Mouse (Mus musculus) cerebellum, adult 2 months (tissue): ENCODE measurements around the gene Sde2. TPM values are rescaled to one million over a fixed set of nuclear protein-coding genes. Genes with fewer than 3 reads are reported as not detected.

Experiments used
- DNase-seq, 2 experiments: peaks; one replicate each; pipeline ENCODE4 v3.0.0; 2021
- H3K27ac ChIP-seq: fragments of 200-500 bp; 2 replicates; pipeline ENCODE4 v1.5.1; 2012; ENCODE audit warnings: low read length, control low read depth, inconsistent platforms; ENCODE audit not compliant: insufficient read depth
- H3K27me3 ChIP-seq: fragments of 200-500 bp; 2 replicates; pipeline ENCODE4 v1.6.1; 2012; ENCODE audit warnings: inconsistent platforms, mild to moderate bottlenecking, low read length, moderate library complexity; ENCODE audit not compliant: control insufficient read depth, insufficient read depth
- H3K4me1 ChIP-seq: fragments of 200-500 bp; 2 replicates; pipeline ENCODE4 v1.6.1; 2011; ENCODE audit warnings: low read length; ENCODE audit not compliant: control insufficient read depth, insufficient read depth
- H3K4me3 ChIP-seq: fragments of 200-500 bp; replicated peaks from 2 replicates; pipeline ENCODE3; 2011; ENCODE audit warnings: mild to moderate bottlenecking, low read depth, low read length, control low read depth; ENCODE audit not compliant: insufficient read depth
- CTCF ChIP-seq: fragments of 200-500 bp; IDR thresholded peaks from 2 replicates; pipeline ENCODE4 v1.5.1; 2011; ENCODE audit warnings: low read depth, mild to moderate bottlenecking, control low read depth, low read length, moderate library complexity, borderline replicate concordance; ENCODE audit not compliant: insufficient read depth
- POLR2A ChIP-seq: fragments of 200-500 bp; IDR thresholded peaks from 2 replicates; pipeline ENCODE4 v1.6.1; 2011; ENCODE audit warnings: low read length, control low read depth, borderline replicate concordance; ENCODE audit not compliant: insufficient read depth
- WGBS: fragments of 180-500 bp; shearing (Covaris S2); methylation state at CpG from one replicate; pipeline ENCODE4 v1.1.7; 2018; 5-methylcytosine and 5-hydroxymethylcytosine counted together
- polyA plus RNA-seq: library from polyadenylated mRNA; depleted of rRNA; stranded (reverse); fragments of >200 nt; gene quantifications from 2 replicates; pipeline ENCODE4 v1.2.3, GENCODE M21; 2012; rRNA removed

Sde2 gene
- polyA plus RNA-seq, 1 experiment, result 16.8 TPM

DNA sequence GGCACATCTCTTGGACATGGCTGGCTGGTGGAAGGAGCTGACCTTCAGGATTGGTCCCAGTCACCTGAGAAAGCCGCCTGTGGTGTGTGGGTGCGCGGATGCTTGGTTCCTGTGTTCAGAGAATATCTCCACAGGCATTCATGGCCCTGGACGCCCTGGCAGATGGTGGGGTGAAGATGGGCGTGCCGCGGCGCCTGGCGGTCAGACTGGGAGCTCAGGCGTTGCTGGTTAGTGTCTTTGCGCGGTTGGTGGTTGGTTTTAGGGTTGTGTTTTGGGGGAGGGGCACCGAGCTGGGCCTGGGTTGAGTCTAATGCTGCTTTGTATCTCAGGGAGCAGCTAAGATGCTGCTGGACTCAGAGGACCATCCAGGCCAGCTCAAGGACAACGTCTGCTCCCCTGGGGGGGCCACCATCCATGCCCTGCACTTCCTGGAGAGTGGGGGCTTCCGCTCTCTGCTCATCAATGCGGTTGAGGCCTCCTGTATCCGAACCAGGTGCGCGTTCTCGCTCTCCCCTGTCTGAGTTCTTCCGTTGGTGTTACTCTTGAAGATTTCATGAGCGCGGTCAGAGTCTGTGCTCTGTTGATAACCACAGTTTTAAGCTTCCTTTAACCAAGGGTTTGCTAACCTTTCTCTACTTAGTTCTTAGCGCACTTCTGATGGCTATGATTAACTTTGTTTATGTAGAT lies 55.7 kb downstream of the Sde2 start:
- DNase-seq, result no peak
- 88% methylated on average over 24 of the region's 24 CpGs for WGBS

GRCm38 (mm10) chr1:180911138-180911537 lies 60.2 kb downstream of the Sde2 start:
- 44% methylated on average over 8 of the region's 8 CpGs for WGBS
- Histone ChIP-seq H3K27me3 (no peaks in the 10 kb centered on the region), H3K4me1 (0 out of 2 replicates have a peak, but pooled peaks cover 2% of the 10 kb centered on the region), H3K4me3 (no peak overlapping the region), H3K27ac (no peak overlapping the region)
- TF ChIP-seq CTCF (peak; percentile 17; the same call in 1 of the 2 replicates), POLR2A (no peak)
- no peak for DNase-seq

More for the DNA sequence above, 55.7 kb downstream of the Sde2 start:
- Histone ChIP-seq H3K4me1 (peaks cover 11% of the 10 kb centered on the region; the same call in 1 of the 2 replicates), H3K27me3 (no peaks in the 10 kb centered on the region), H3K4me3 (no peak overlapping the region), H3K27ac (no peak overlapping the region)
- TF ChIP-seq CTCF (no peak), POLR2A (no peak)

- DNase-seq, result no peak
- H3K4me1 ChIP-seq, result no peaks in the 10 kb centered on the region
- no peak overlapping the region for H3K27ac ChIP-seq
- no peak overlapping the region for H3K4me3 ChIP-seq
- no peaks in the 10 kb centered on the region for H3K27me3 ChIP-seq
- 62% methylated on average over 20 of the region's 20 CpGs for WGBS
- TF ChIP-seq CTCF (no peak), POLR2A (no peak)
Observed at GRCm38 (mm10) chr1:180911653-180912287, 60.8 kb downstream of the Sde2 start.

DNA sequence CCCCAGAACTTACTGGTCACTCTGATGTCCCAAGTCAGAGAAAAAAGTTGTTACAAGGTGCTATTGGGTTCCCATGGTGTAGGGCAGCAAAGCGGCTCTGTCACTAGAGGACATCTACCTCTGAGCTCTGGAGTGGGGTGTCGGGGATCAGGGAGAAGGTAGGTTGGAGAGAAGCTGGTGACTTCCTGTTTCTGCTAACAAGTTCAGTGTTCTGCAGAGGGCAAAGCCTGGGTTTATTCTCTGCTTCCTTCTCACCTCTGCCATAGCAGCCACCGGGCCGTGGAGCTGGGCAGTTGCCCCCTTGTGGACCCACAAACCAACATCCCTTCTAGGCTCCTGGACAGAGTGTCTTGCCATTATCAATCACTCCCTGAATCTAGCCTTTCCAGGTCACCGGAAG lies 61.9 kb downstream of the Sde2 start:
- H3K4me1 ChIP-seq, result no peaks in the 10 kb centered on the region
- H3K27me3 ChIP-seq, result no peaks in the 10 kb centered on the region
- no peak overlapping the region for H3K27ac ChIP-seq
- 89% methylated on average over 5 of the region's 5 CpGs for WGBS
- TF ChIP-seq POLR2A, result no peak
- H3K4me3 ChIP-seq, result no peak overlapping the region
- DNase-seq, result no peak

DNA sequence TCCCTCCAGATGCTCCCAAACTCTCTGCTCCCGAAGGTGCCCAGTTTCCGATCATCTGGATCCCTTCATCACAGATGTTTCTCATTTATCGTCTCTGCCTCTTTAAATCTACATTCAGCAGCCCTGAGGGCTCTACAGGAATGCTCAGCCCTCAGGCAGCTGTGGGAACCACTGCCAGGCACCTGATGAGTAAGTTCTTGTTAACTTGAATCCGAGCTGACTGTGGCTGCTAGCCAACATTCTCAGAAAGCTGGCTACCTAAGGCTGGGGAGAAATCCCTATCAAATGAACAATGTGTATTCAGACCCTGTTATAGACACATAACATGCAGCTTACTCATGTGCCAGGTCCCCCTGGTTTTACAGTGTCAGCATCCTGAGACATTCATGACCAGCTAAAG lies 62.9 kb downstream of the Sde2 start:
- no peak for DNase-seq
- Histone ChIP-seq H3K27me3 (no peaks in the 10 kb centered on the region), H3K4me3 (no peak overlapping the region), H3K4me1 (no peaks in the 10 kb centered on the region), H3K27ac (no peak overlapping the region)
- 64% methylated on average over 4 of the region's 4 CpGs for WGBS
- TF ChIP-seq CTCF, result no peak
- TF ChIP-seq POLR2A, result no peak

DNA sequence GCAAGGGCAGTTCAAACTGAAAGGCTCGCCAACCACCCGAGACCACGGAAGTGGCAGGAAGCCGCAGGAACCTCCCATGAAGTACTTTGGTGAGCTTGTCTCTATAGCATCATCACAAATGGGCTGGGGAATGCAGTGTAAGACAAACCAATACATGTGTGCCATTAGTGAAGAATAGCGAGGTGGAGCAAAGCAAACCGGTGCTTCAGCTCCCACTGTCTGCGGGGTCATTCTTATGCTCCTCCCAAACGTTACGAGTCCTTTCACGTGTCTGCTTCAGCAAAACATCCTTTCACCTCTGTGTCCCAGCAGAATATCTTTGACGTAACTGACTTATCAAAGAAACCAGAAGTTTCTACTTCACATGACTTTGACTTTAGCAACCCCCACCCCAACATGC lies 65.5 kb downstream of the Sde2 start:
- H3K27me3 ChIP-seq, result no peaks in the 10 kb centered on the region
- H3K4me1 ChIP-seq, result no peaks in the 10 kb centered on the region
- WGBS, result 79% methylated on average over 11 of the region's 11 CpGs
- no peak overlapping the region for H3K27ac ChIP-seq
- TF ChIP-seq CTCF (no peak), POLR2A (no peak)
- DNase-seq, result no peak
- no peak overlapping the region for H3K4me3 ChIP-seq

- TF ChIP-seq POLR2A (no peak), CTCF (no peak)
- Histone ChIP-seq H3K27ac (no peak overlapping the region), H3K4me1 (no peaks in the 10 kb centered on the region), H3K27me3 (no peaks in the 10 kb centered on the region), H3K4me3 (no peak overlapping the region)
- 77% methylated on average over 1 of the region's 1 CpGs for WGBS
- DNase-seq, result no peak
Observed at GRCm38 (mm10) chr1:180917053-180917452, 66.1 kb downstream of the Sde2 start.

Other genes starting within 250 kb of the Sde2 start
- 5.2 and 5.6 TPM in 2 replicates for gene Lin9, start 210.0 kb upstream of the Sde2 start, polyA plus RNA-seq
- not detected in 2 replicates for gene Mixl1, start 154.1 kb upstream of the Sde2 start, polyA plus RNA-seq
- gene Acbd3, start 125.1 kb upstream of the Sde2 start, polyA plus RNA-seq, result 27.2 and 28.1 TPM in 2 replicates
- gene H3f3a, start 37.2 kb upstream of the Sde2 start, polyA plus RNA-seq, result 463 and 518 TPM in 2 replicates
- 0.18 TPM in 1 of 2 replicates, not detected in the other for gene Lefty2, start 42.0 kb downstream of the Sde2 start, polyA plus RNA-seq
- gene Pycr2, start 53.2 kb downstream of the Sde2 start, polyA plus RNA-seq, result 40.2 and 46.8 TPM in 2 replicates
- gene Lefty1, start 83.9 kb downstream of the Sde2 start, polyA plus RNA-seq, result 3.6 and 3.7 TPM in 2 replicates
- 87.8 and 117 TPM in 2 replicates for gene Tmem63a, start 91.2 kb downstream of the Sde2 start, polyA plus RNA-seq
- gene Ephx1, start 169.8 kb downstream of the Sde2 start, polyA plus RNA-seq, result 54.8 and 61.0 TPM in 2 replicates
- gene 9130409I23Rik, start 200.1 kb downstream of the Sde2 start, polyA plus RNA-seq, result 0.05 TPM in 1 of 2 replicates, not detected in the other